Mouse (Mus musculus) telencephalon, adult 2 months (tissue): ENCODE measurements around the gene Zfp131.
"Not testable (repeated sequence)": the region's sequence is repeated elsewhere in the genome, so short reads cannot be mapped to it uniquely, and the experiment has no call there.

Experiments used
- DNase-seq: peaks from one replicate; pipeline ENCODE4 v3.0.0-alpha.2; 2011; ENCODE audit warnings: low read depth, low spot score

The Zfp131 gene

DNA sequence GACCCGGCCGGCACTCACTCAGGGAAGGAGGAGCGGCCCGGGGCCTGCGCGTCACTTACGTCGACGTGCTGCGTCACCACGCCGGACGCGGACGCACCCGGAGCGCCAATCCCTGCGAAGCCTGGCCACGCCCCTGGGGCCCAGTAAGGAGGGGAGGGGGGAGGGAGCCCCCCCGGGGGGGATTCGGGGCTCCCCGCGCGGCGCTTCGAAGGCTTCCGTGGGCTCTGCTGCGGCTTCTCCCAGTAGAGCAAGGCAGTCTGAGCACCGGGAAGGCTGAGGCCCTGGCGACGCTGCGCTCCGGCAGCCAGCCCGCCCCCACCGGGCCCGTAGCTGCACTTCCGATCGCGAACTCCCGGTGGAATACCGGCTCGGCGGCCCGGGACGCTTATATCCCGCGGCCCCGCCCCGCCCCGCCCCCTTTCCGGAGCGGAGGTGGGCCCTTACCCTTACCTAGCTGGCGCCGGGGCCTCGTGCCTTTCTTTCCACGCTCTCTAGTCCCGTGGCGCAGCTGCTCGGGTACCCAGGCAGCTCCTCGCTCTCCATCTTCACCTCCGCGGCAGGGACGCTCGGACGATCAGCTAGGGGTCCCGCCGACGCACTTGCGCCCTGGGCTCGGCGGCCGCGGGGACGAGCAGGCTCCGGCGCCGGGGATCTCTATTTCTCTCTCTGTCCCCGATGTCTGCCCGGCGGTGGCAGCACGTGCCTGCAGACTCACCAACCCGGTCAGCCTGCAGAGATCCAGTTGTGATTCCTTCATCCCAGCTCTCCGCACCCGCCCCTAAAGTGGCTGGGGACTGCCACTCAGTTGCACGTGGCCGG lies at the start of gene Zfp131:
Gene Zfp131, minus strand, starts transcription at position 129 of the 819 bp plus-strand sequence.
- DNase-seq, result peak; percentile 90

GRCm38 (mm10) chr13:119839982-119840381 lies 49.3 kb upstream of the Zfp131 start:
- not testable (repeated sequence) for DNase-seq

- DNase-seq, result not testable (repeated sequence)
Observed at GRCm38 (mm10) chr13:119837719-119838337, 47.1 kb upstream of the Zfp131 start.

GRCm38 (mm10) chr13:119836324-119836811 lies 45.7 kb upstream of the Zfp131 start:
- DNase-seq, result not testable (repeated sequence)

GRCm38 (mm10) chr13:119835320-119836056 lies 44.8 kb upstream of the Zfp131 start, which contains the start of gene D13Ertd608e:
Gene D13Ertd608e, plus strand, starts transcription at chr13:119836006.
- DNase-seq, result not testable (repeated sequence)

DNA sequence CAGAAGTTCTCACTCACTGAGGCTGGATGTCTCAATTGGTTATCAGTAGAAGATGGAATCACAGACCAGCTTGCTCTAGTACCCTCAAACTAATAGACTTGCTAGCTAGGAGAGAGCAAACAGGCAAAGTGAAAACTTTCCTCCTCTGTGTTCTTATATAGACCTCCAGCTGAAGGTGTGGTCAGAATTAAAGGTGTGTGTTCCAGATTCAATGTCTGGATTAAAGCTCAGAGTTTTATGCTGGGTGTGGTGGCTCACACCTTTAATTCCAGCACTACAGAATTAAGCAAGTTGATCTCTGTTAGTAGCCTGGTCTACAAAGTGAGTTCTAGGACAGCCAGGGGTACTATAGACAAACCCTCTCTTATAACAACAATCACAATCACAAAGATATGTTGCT lies 39.4 kb upstream of the Zfp131 start, which contains the start of gene AF067063:
Gene AF067063, minus strand, starts transcription at position 101 of the 400 bp plus-strand sequence.
- not testable (repeated sequence) for DNase-seq

DNA sequence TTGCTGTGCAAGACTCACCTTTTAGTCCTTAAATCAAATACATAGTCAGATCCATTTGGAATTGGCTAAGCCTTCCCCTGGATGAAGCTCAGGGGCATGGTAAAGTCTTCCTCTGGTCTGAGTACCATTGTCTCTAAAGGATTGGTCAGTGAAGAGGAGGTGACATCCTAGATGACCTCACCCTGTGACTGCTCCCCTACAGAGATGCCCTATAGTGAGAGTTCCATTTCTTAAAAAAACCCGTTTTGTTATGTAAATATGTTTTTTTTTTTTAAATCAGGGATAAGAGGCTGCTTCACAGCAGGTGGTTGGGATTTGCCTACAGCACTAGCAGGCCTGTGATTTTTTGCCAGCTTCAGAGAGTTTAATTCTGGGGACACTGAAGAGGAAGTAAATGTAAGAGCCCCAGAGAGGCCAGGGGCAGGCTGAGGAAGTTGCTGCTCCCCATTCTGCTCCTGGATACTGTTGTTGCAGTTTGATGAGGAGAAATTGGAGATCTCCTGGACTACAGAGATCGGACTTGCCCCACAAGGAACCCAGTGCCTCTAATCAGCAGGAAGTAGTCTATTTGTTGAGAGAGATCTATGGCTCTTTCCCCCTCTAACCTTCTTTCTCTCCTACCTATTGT lies 27.0 kb upstream of the Zfp131 start:
- no peak for DNase-seq

DNA sequence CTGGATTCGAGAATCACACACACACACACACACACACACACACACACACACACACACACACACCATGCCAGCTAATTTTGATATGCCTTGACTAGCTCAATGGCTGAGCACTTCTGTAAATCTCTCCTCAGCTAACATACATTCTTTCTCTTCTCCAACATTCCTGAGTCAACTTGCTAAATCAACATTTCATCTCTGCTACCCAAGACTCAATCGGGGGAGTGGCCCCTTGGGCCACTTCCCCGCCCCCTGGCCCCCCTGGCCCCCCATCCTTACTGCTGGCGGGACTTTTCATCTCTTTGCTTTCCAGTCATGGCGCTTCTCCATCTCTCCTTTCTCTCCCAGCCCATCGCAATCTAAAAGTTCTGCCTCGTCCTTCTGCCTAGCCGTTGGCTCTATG lies 26.1 kb upstream of the Zfp131 start:
- no peak for DNase-seq

- DNase-seq, result no peak
Observed at GRCm38 (mm10) chr13:119810031-119810430, 19.3 kb upstream of the Zfp131 start.

DNA sequence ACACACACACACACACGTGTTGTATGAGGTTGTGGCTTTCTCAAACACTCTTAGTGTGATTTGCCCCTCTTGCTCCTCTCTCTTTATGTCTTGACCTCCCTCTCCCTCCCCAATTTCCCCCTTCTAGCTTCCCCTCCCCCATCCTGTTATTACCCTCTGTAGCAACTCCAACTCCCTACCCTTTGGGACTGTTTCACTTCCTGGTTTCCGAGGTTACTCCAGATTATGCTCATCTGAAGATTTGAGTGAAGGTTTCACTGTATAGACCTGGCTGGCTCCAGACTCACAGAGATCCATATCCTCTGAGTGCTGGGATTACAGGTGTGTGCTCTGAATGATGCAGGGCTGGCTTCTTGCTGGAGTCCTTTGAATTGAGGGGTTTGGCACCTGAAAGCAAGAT lies 18.2 kb upstream of the Zfp131 start:
- DNase-seq, result no peak

DNA sequence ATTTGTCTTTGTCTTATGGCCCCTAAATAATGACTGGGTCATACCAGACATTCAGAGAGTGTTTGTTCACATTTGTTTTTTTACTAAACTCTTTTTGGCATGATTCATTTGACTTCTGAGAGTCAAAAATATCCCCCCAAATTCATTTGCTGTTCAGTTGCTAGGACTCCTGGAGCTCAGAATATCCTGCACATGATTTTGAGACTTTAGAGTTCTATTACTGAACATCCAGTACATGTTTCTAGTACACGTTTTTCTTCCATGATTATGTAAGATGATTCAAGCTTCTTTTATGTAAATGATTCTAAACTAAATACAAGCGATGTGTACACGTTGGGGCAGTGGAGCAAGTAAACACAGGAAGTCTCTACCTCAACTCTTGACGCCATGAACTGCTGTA lies 7.0 kb upstream of the Zfp131 start:
- no peak for DNase-seq

DNA sequence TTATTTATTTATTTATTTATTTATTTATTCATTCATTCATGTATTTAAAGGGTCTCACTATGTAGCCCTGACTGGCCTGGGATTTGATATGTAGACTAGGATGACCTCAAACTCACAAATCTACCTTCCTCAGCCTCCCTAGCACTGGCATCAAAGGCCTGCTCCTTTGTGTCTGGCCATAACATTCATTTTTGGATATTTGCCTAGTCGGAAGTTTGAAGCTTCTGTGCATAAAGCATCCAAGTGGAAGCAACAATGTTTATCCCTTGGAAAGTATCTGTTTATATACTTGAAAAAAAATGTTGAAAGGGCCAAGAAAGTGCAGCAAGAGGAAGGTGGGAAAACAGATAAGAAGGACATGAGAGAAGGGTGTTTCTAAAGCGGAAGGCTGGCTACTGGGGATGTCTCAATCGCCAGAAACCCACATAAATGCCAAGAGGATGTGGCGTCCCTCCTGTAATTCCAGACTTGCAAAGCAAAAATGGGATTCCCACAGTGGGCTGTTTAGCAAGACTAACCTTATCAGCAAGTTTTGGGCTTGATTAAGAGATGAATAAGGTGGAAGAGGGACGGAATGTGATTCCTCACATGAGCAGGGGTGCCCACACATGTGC lies 2.2 kb upstream of the Zfp131 start:
- no peak for DNase-seq

- no peak for DNase-seq
Observed at GRCm38 (mm10) chr13:119791580-119792135, 969 bp upstream of the Zfp131 start.

GRCm38 (mm10) chr13:119789851-119790717 lies 605 bp downstream of the Zfp131 start:
- no peak for DNase-seq

DNA sequence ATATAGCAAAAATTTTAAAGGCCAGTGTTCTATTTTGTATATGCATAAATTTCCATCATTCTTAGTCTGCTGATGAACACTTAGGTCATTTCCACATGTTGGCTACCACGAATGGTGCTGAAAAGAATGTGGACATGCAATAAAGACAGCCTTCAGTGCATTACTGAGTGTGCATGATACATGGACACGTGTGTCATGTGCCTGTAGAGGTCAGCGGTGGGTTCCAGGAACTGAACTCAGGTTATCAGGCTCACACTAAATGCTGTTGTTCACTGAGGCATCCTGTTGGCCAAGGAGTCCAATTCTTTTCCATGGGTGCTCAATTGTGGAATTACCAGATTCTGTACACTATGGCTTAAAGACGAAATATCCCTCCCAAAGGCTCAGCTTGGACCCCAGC lies 7.1 kb downstream of the Zfp131 start:
- DNase-seq, result no peak

DNA sequence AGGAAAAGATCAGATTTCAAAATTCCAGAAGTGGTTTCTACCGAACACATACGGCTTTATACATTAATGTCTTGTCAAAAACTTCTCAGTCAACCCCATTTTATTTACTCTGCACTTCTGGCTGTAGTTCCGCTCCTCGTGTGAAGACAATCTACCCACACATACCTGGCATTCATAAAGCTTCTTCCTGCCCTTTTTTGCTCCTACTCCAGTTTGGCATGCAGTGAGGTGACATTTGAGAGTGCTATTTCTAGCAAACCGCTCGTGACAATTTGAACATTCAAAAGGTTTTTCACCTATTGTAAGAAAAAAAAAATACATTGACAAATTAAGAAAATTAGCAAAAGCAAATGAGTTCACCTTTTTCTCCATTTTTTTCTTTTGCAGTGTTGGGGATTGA lies 22.1 kb downstream of the Zfp131 start:
- no peak for DNase-seq

GRCm38 (mm10) chr13:119766480-119766879 lies 24.2 kb downstream of the Zfp131 start:
- no peak for DNase-seq

- DNase-seq, result no peak
Observed at GRCm38 (mm10) chr13:119756831-119757230, 33.9 kb downstream of the Zfp131 start.

GRCm38 (mm10) chr13:119755681-119756471 lies 34.8 kb downstream of the Zfp131 start, which contains the start of gene Nim1k:
Gene Nim1k, minus strand, starts transcription at chr13:119755882.
- peak; percentile 83 for DNase-seq
